Mouse (Mus musculus) liver, embryonic 14.5 days (tissue): ENCODE measurements at regions not wholly inside any gene's neighbourhood (a gene's known extent, or its start where the extent isn't known, plus 50 kb on each side); places are given as distances from the start of the nearest gene placed in this dataset.

ENCODE experiments used
- ATAC-seq: fragments of 200-750 bp; cut with Nextera tagmentation; 2 replicates; pipeline ENCODE4 v1.8.0; 2017; ENCODE audit warnings: moderate number of reproducible peaks, mild to moderate bottlenecking, moderate library complexity; ENCODE audit not compliant: insufficient read depth
- DNase-seq, 3 experiments: peaks; one replicate each; pipeline ENCODE4 v3.0.0-alpha.2; 2012 to 2013; ENCODE audit warnings: low read depth in 3 of 3, low spot score in 3 of 3
- H3K27ac ChIP-seq: fragments of 300-500 bp; sonication (generic); 2 replicates; pipeline ENCODE4 v1.5.1; 2014; ENCODE audit warnings: moderate library complexity, mild to moderate bottlenecking, control low read depth, inconsistent platforms
- H3K27me3 ChIP-seq: fragments of 300-500 bp; sonication (generic); 2 replicates; pipeline ENCODE4 v1.6.1; 2014; ENCODE audit warnings: mild to moderate bottlenecking, low read length, moderate library complexity; ENCODE audit not compliant: control insufficient read depth, insufficient read depth
- H3K36me3 ChIP-seq: fragments of 300-500 bp; sonication (generic); replicated peaks from 2 replicates; pipeline ENCODE4 v1.6.1; 2014; ENCODE audit warnings: low read depth; ENCODE audit not compliant: control insufficient read depth, insufficient read depth
- H3K4me1 ChIP-seq, 2 experiments: fragments of 200-500 bp in 1 of 2; fragments of 300-500 bp in 1 of 2; sonication (generic) in 1 of 2; replicated peaks; 2 replicates each; pipeline ENCODE4 v1.6.1; 2012 to 2014; ENCODE audit warnings: antibody characterized with exemption in 1 of 2, inconsistent platforms in 1 of 2, low read length in 1 of 2; ENCODE audit not compliant: control insufficient read depth in 2 of 2, insufficient read depth in 2 of 2
- H3K4me2 ChIP-seq: fragments of 300-500 bp; sonication (generic); 2 replicates; pipeline ENCODE4 v1.6.1; 2014; ENCODE audit warnings: low read depth, mild to moderate bottlenecking, control low read depth, moderate library complexity
- H3K4me3 ChIP-seq, 2 experiments: fragments of 200-500 bp in 1 of 2; fragments of 300-500 bp in 1 of 2; sonication (generic) in 1 of 2; 2 replicates each; pipeline ENCODE4 v1.5.1; 2012 to 2014; ENCODE audit warnings: low read depth in 2 of 2, low read length in 2 of 2, mild to moderate bottlenecking in 2 of 2, control low read depth in 1 of 2, inconsistent platforms in 1 of 2, moderate library complexity in 1 of 2; ENCODE audit not compliant: insufficient read depth in 1 of 2
- H3K9ac ChIP-seq: fragments of 300-500 bp; sonication (generic); replicated peaks from 2 replicates; pipeline ENCODE4 v1.6.1; 2014; ENCODE audit warnings: mild to moderate bottlenecking, control low read depth, moderate library complexity
- H3K9me3 ChIP-seq: fragments of 300-500 bp; sonication (generic); 2 replicates; pipeline ENCODE4 v1.6.1; 2016; ENCODE audit warnings: low read length, mixed read lengths; ENCODE audit not compliant: control insufficient read depth
- CTCF ChIP-seq: IDR thresholded peaks from 2 replicates; pipeline ENCODE4 v1.5.1; 2016; ENCODE audit warnings: antibody characterized with exemption, low read depth, control low read depth
- EP300 ChIP-seq: IDR thresholded peaks from 2 replicates; pipeline ENCODE4 v1.6.1; 2016; ENCODE audit warnings: antibody characterized with exemption, low read depth
- WGBS: fragments of 180-500 bp; shearing (Covaris S2); extraction: QIAGEN DNeasy Blood & Tissue Kit; methylation state at CpG from one replicate; pipeline ENCODE4 v1.1.7; 2014; ENCODE audit not compliant: insufficient replicate concordance; 5-methylcytosine and 5-hydroxymethylcytosine counted together

DNA sequence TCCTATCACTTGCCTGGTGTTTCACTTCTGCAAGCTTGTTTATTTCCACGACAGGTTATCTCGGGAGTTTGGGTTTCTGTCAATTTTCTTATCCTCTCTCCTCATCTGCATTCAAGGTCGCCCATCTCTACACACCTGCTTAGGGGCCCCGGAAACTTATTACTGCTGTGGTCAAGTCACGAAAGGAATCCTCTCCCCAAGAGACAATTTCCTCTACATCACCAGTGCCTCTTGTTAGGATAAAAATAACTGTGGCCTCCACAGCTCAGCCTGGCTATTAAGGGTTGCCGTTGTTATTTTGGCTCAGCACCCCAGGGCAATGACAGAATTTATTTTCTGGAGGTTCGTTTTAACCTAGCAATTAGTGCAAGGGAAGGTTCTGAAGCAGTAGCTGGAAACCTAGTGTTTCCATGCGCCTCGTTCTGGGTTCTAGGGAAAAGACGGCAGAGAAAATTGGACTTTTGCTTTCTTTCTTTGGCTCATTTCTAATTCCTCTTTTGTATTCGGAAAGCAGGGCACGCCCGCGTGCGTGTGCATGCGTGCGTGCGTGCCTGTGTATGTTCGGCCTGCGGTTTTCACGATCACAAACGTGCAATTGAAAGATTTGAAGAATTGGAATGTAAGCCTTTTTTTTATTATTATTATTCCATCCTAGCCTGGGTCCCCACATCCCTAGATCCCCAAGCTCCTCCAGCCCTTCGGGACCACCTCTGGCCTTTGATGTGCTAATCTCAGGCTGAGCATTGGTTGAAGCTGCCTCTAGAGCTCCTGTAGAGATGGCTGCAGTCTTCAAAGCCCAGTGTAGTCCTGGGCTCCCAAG is 147.1 kb upstream of the Jarid2 start:
- DNase-seq, result no peak
- WGBS, result 29% methylated on average over 23 of the region's 23 CpGs
- peak overlapping the region; percentile 24 for H3K4me2 ChIP-seq
- ATAC-seq, result no peak
- H3K4me1 ChIP-seq, result peaks cover 0 to 12% of the 10 kb centered on the region in 2 experiments; a peak in 2 of 4 replicates
- no peaks in the 10 kb centered on the region; the same call in 1 of the 2 replicates for H3K27me3 ChIP-seq
- H3K4me3 ChIP-seq, result no peak overlapping the region
- TF ChIP-seq CTCF, result no peak
- no peak overlapping the region for H3K27ac ChIP-seq
- H3K36me3 ChIP-seq, result no peaks in the 10 kb centered on the region
- H3K9me3 ChIP-seq, result no peaks in the 10 kb centered on the region
- H3K9ac ChIP-seq, result no peak overlapping the region

- no peaks in the 10 kb centered on the region for H3K9me3 ChIP-seq
- ATAC-seq, result no peak
Observed at GRCm38 (mm10) chr13:44582767-44583085, 146.5 kb upstream of the Jarid2 start.

GRCm38 (mm10) chr13:44583614-44584013 is 145.7 kb upstream of the Jarid2 start:
- Histone ChIP-seq H3K27ac (no peak overlapping the region), H3K4me3 (no peak overlapping the region), H3K36me3 (no peaks in the 10 kb centered on the region), H3K4me1 (peaks cover 0 to 12% of the 10 kb centered on the region in 2 experiments; a peak in 2 of 4 replicates), H3K4me2 (no peak overlapping the region), H3K27me3 (no peaks in the 10 kb centered on the region; the same call in 1 of the 2 replicates), H3K9ac (no peak overlapping the region), H3K9me3 (no peaks in the 10 kb centered on the region)
- no peak for TF ChIP-seq EP300
- no peak for TF ChIP-seq CTCF
- ATAC-seq (no peak), DNase-seq (no peak)
- WGBS, result 45% methylated on average over 5 of the region's 5 CpGs

More at GRCm38 (mm10) chr13:44582767-44583085, 146.5 kb upstream of the Jarid2 start:
- TF ChIP-seq EP300 (no peak), CTCF (no peak)
- no peaks in the 10 kb centered on the region; the same call in 1 of the 2 replicates for H3K27me3 ChIP-seq
- WGBS, result 35% methylated on average over 2 of the region's 2 CpGs
- no peak overlapping the region for H3K4me3 ChIP-seq
- DNase-seq, result no peak
- no peak overlapping the region for H3K9ac ChIP-seq
- no peak overlapping the region for H3K27ac ChIP-seq
- H3K4me2 ChIP-seq, result no peak overlapping the region
- H3K36me3 ChIP-seq, result no peaks in the 10 kb centered on the region
- peaks cover 0 to 12% of the 10 kb centered on the region in 2 experiments; a peak in 2 of 4 replicates for H3K4me1 ChIP-seq

- H3K9me3 ChIP-seq, result no peaks in the 10 kb centered on the region
- ATAC-seq (no peak), DNase-seq (no peak)
- no peak overlapping the region for H3K4me3 ChIP-seq
- H3K36me3 ChIP-seq, result no peaks in the 10 kb centered on the region
- H3K27me3 ChIP-seq, result no peaks in the 10 kb centered on the region; the same call in 1 of the 2 replicates
- WGBS, result 31% methylated on average over 8 of the region's 8 CpGs
- no peak overlapping the region for H3K9ac ChIP-seq
- TF ChIP-seq EP300 (no peak), CTCF (no peak)
- H3K4me2 ChIP-seq, result no peak overlapping the region
- H3K27ac ChIP-seq, result no peak overlapping the region
- H3K4me1 ChIP-seq, result peaks cover 0 to 12% of the 10 kb centered on the region in 2 experiments; a peak in 2 of 4 replicates
Observed at GRCm38 (mm10) chr13:44584151-44584550, 145.1 kb upstream of the Jarid2 start.

DNA sequence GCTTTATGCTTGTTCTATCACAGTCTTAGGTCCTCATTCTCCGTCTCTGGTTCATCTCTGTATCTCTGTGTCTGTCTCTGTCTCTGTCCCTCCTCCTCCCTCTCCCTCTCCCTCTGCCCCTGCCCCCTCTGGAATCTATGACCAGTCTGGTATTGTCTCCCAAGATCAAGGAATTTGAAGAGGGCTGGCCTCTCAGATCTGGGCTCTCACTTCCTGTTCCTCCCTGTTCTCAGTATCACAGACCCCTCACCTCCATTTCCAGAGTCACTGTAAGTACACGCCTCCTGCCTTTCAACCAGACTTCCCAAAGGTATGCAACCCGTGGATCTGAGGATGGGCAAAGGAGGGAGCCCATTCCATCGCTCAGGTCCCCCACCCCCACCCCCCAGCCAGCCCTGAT is 144.7 kb upstream of the Jarid2 start:
- no peak overlapping the region for H3K27ac ChIP-seq
- H3K9me3 ChIP-seq, result no peaks in the 10 kb centered on the region
- no peaks in the 10 kb centered on the region for H3K36me3 ChIP-seq
- TF ChIP-seq EP300, result no peak
- TF ChIP-seq CTCF, result no peak
- no peak overlapping the region for H3K4me3 ChIP-seq
- H3K4me1 ChIP-seq, result peaks cover 0 to 12% of the 10 kb centered on the region in 2 experiments; a peak in 2 of 4 replicates
- DNase-seq (no peak), ATAC-seq (no peak)
- 40% methylated on average over 4 of the region's 4 CpGs for WGBS
- no peak overlapping the region for H3K4me2 ChIP-seq
- no peak overlapping the region for H3K9ac ChIP-seq
- H3K27me3 ChIP-seq, result no peaks in the 10 kb centered on the region; the same call in 1 of the 2 replicates
